Mouse (Mus musculus) brain, embryonic 14.5 days (tissue): ENCODE results near the gene Swi5.

ENCODE experiments used
- CTCF ChIP-seq: fragments of 200-500 bp; IDR thresholded peaks from 2 replicates; pipeline ENCODE4 v1.5.1; 2012; ENCODE audit warnings: inconsistent platforms, mild to moderate bottlenecking, moderate library complexity, borderline replicate concordance; ENCODE audit not compliant: insufficient read depth, insufficient read length; ENCODE audit errors: extremely low read depth
- POLR2A ChIP-seq: fragments of 200-500 bp; IDR thresholded peaks from 2 replicates; pipeline ENCODE4 v1.6.1; 2012; ENCODE audit warnings: mild to moderate bottlenecking, inconsistent platforms, borderline replicate concordance; ENCODE audit not compliant: poor library complexity, insufficient read depth, insufficient read length, severe bottlenecking; ENCODE audit errors: extremely low read depth

DNA sequence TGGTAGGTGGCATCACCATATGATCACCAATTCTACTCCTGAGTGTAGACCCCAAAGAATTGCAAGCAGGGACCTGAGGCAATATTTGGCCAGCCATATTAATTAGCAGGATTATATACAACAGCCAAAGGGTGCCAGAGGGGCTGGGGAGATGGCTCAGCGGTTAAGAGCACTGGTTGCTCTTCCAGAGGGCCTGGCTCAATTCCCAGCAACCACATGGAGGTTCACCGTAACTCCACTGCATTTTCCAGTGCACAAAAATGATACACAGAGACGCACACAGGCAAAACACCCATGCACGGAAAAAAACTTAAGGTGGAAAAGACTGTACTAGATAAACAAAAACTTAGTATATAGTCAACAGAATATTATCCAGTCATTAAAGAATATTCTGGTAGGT is 39.3 kb upstream of the Swi5 start:
- TF ChIP-seq POLR2A (no peak), CTCF (no peak)
